Mouse (Mus musculus): ENCODE results near the gene Gtf2i.
"Not testable (repeated sequence)": the region's sequence is repeated elsewhere in the genome, so short reads cannot be mapped to it uniquely, and the experiment has no call there.

Gtf2i gene

GRCm38 (mm10) chr5:134314688-134315622, at the start of gene Gtf2i:
Gene Gtf2i (minus strand): TSS chr5:134314760.
- DNase-seq (ENCODE audit: low spot score): peak; percentile 95

DNA sequence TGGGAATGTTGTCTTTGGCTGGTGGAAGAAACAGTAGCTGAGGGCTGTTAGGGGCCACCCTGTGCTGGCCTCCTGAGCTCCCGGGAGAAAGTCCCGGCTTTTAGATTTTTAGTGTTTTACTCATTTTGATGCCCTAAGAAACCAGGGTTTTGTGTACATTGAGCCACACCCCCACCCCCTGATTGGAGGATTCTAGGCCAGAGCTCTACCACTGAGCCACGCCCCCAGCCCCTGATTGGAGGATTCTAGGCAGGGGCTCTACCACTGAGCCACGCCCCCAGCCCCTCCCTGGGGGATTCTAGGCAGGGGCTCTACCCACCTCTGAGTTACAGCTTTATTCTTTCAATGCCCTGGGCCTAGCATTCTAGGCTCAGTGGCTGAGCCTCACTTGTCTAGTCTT, 44.5 kb upstream of the Gtf2i start:
- no peak for DNase-seq (ENCODE audit: low spot score)

DNA sequence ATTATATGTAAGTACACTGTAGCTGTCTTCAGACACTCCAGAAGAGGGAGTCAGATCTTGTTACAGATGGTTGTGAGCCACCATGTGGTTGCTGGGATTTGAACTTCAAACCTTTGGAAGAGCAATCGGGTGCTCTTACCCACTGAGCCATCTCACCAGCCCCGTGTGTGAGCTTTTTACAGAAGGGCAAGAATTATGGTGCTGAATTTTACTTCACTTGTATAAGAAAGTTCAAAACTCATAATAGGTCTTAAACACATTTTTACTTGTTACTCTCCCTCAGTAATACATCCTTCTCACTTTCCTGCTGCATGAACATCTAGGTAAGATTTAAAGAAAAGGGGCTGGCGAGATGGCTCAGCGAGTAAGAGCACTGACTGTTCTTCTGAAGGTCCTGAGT, 40.8 kb upstream of the Gtf2i start:
- DNase-seq (ENCODE audit: low spot score): not testable (repeated sequence)

DNA sequence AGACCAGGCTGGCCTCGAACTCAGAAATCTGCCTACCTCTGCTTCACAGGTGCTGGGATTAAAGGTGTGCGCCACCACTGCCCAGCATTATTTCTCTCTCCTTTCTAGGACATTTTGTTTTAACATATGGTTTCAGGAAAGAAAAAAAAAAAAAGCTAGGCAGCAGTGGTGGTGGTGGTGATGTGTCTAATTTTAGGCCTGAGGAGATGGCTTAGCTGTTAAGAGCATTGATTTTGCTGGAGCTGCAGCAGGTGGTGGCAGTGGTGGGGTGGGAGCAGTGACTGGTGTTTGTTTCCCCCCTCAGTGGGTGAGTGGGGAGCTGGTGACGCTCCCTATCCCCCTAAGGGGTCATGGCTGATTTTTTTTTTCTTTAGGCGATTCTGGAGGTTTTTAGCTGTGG, 38.6 kb upstream of the Gtf2i start:
- DNase-seq (ENCODE audit: low spot score): no peak

GRCm38 (mm10) chr5:134352527-134353001, 38.0 kb upstream of the Gtf2i start:
- DNase-seq (ENCODE audit: low spot score): no peak

GRCm38 (mm10) chr5:134350660-134351059, 36.1 kb upstream of the Gtf2i start:
- DNase-seq (ENCODE audit: low spot score): peak; percentile 71

DNA sequence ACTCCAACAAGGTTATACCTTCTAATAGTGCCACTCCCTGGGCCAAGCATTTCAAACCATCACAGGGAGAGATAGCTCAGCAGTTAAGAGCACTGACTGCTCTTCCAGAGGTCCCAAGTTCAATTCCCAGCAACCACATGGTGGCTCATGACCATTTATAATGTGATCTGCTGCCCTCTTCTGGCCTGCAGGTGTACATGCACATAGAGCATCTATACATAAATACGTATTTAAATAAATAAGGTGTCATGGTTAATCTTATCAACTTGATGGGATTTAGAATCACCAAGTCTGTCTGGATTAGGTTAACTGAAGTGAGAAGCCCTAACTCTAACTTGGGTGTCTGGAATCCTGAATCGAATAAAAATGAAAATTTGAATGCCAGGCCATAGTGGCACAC, 32.5 kb upstream of the Gtf2i start:
- DNase-seq (ENCODE audit: low spot score): no peak

DNA sequence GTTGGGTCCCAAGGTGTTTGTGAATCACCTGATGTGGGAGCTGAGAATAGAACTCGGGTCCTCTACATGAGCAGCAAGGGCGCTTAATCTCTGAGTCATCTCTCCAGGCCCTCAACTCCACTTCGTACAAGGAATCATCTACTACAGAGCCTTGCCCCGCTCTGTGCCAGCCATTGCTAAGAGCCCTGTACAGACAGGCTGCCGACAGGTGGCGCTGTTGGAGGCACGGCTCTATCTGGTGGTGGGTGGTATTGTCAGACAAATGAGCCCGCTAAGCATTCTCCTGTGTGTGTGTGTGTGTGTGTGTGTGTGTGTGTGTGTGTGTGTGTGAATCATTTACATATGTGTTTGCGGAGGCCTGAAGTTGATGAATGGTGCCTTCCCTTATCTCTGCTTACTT, 30.9 kb upstream of the Gtf2i start:
- DNase-seq (ENCODE audit: low spot score): no peak

GRCm38 (mm10) chr5:134344076-134344475, 29.5 kb upstream of the Gtf2i start:
- no peak for DNase-seq (ENCODE audit: low spot score)

- not testable (repeated sequence) for DNase-seq (ENCODE audit: low spot score)
Observed at GRCm38 (mm10) chr5:134343530-134343929, 29.0 kb upstream of the Gtf2i start.

GRCm38 (mm10) chr5:134342503-134343205, 28.1 kb upstream of the Gtf2i start:
- no peak for DNase-seq (ENCODE audit: low spot score)

DNA sequence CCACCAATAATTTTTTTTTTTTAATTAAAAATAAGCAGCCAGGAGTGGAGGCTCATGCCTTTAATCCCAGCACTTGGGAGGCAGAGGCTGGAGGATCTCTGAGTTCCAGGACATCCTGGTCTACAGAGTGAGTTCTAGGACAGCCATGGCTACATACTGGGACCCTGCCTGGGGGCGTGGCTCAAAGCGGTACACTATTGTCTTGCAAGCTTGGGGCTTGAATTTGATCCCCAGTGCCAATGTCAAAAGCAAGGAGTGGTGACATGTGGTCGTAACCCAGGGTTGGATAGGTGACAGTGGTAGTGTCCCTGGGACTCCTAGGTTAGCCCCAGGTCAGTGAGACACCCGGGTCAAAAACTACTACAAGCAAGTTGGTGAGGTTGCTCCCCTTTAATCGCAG, 27.2 kb upstream of the Gtf2i start:
- no peak for DNase-seq (ENCODE audit: low spot score)

- no peak for DNase-seq (ENCODE audit: low spot score)
Observed at GRCm38 (mm10) chr5:134341321-134341720, 26.8 kb upstream of the Gtf2i start.

DNA sequence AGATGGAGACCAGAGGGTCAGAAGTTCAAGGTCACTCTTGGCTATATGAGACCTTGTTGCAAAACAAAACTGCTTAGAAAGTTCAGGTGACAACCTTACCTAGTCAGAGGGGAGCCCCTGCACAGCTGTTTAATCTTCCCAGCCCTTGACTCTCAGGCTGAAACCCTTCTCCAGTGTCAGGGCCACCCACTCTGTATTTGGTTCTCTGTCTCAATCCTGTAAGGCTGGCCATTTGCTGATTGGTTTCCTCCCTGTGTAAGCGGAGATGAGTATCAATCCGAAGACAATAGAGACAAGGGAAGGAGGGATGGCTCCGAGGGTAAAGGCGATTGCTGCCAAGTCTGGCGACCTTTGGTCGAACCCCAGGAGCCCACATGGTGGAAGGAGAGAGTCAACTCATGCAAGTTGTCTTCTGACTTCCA, 25.6 kb upstream of the Gtf2i start:
- DNase-seq (ENCODE audit: low spot score): no peak

DNA sequence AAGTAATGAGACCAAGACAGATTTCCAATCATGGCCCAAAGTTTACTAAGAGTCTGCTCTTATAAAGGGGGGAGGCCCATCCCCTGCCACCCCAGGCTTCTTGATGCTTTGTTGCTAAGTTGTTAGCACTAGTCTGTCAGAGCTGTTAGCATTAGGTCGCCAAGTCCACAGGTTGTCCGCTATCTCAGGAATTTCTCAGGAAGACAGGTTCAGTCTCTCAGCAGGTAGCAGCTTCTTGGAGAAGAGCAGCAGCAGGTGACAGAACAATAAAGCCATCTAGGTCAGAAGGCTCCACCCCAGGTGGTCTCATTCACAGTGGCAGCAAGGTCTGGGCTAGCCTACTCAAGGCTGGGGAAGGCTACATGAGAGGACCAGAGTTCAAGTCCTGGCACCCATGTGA, 22.5 kb upstream of the Gtf2i start:
- DNase-seq (ENCODE audit: low spot score): not testable (repeated sequence)

- no peak for DNase-seq (ENCODE audit: low spot score)
Observed at GRCm38 (mm10) chr5:134332743-134333142, 18.2 kb upstream of the Gtf2i start.

- DNase-seq (ENCODE audit: low spot score): no peak
Observed at GRCm38 (mm10) chr5:134330082-134330481, 15.5 kb upstream of the Gtf2i start.

- DNase-seq (ENCODE audit: low spot score): no peak
Observed at GRCm38 (mm10) chr5:134329311-134329710, 14.8 kb upstream of the Gtf2i start.

- DNase-seq (ENCODE audit: low spot score): no peak
Observed at GRCm38 (mm10) chr5:134328482-134329001, 14.0 kb upstream of the Gtf2i start.

GRCm38 (mm10) chr5:134325856-134326566, 11.5 kb upstream of the Gtf2i start:
- DNase-seq (ENCODE audit: low spot score): no peak

DNA sequence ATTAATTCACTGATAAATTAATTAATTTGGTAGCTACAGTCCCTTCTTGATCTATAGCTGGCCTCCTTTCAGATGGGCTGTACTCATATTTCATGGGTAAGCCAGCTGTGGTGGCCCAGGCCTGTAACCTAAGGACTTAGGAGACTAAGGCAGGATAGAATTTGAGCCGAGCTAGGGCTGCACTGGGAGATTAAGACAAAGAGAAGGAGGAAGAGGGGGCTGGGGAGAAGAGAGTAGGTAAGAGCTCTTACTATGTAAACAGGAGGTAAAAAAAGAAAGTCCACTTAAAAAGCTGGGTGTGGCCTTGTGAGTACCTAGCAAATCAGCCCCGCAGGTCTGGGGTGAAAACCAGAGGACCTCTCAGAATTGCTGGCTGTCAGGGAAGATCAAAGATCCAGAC, 9.3 kb upstream of the Gtf2i start:
- DNase-seq (ENCODE audit: low spot score): no peak

GRCm38 (mm10) chr5:134323311-134323710, 8.8 kb upstream of the Gtf2i start:
- DNase-seq (ENCODE audit: low spot score): no peak
